Mouse (Mus musculus): ENCODE measurements around the gene Qsox1. TPM values are rescaled to one million over a fixed set of nuclear protein-coding genes. Genes with fewer than 3 reads are reported as not detected.

Qsox1 gene
- polyA plus RNA-seq, 1 experiment from 2014 or later = 24.4 TPM

DNA sequence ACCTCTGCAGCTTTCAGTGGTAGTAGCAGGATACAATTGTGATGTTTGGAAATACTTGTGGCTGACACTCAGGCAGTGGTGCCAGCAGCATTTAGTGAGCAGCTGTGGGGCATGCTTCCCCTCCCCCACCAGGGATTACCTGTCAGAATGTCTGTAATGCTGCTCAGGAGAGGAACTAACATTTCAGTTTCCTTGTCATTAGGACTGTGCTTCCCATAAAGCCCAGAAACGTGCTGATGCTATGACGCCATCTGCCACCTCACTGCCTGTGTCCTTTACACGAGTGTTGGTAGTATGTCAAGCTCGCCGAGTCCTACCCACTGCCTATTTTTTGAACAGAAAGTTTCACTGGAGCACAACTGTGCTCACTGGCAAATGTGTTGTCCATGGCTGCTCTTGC is 8.0 kb upstream of the Qsox1 start:
- H3K9me3 ChIP-seq = no peaks in the 10 kb centered on the region
- H3K36me3 ChIP-seq = no peaks in the 10 kb centered on the region
- H3K27ac ChIP-seq = no peak overlapping the region
- H3K4me1 ChIP-seq (replicated peaks) = no peaks in the 10 kb centered on the region
- no peak for DNase-seq (ENCODE audit: low spot score)
- 88% methylated on average over 5 of the region's 5 CpGs for WGBS
- no peaks in the 10 kb centered on the region for H3K27me3 ChIP-seq (ENCODE audit: insufficient read depth, poor library complexity, severe bottlenecking)
- H3K4me3 ChIP-seq = no peak overlapping the region

DNA sequence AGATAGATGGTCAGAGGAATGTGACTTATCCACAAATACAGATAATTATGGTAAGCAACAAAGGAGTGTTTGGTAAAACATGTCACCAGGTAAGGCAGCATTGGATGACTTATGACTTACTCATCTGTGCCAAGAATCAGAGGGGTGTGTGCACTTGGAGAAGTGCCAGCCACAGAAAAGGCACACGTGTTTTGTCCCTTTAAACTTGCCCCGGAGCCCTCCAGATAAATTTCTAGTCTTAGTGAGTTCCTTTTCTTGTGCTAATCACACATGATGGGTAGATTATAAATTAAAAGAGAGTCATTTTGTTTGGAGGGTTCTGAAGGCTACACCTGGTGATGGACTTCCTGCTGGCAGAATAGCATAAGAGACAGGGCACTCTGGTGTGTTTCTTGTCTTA is 3.5 kb upstream of the Qsox1 start:
- 76% methylated on average over 2 of the region's 2 CpGs for WGBS
- no peak for DNase-seq (ENCODE audit: low spot score)
- Histone ChIP-seq H3K27ac (no peak overlapping the region), H3K4me1 (replicated peaks) (peaks cover 21% of the 10 kb centered on the region), H3K27me3 (ENCODE audit: insufficient read depth, poor library complexity, severe bottlenecking) (peaks cover 20% of the 10 kb centered on the region), H3K9me3 (no peaks in the 10 kb centered on the region), H3K4me3 (no peak overlapping the region), H3K36me3 (no peaks in the 10 kb centered on the region)

DNA sequence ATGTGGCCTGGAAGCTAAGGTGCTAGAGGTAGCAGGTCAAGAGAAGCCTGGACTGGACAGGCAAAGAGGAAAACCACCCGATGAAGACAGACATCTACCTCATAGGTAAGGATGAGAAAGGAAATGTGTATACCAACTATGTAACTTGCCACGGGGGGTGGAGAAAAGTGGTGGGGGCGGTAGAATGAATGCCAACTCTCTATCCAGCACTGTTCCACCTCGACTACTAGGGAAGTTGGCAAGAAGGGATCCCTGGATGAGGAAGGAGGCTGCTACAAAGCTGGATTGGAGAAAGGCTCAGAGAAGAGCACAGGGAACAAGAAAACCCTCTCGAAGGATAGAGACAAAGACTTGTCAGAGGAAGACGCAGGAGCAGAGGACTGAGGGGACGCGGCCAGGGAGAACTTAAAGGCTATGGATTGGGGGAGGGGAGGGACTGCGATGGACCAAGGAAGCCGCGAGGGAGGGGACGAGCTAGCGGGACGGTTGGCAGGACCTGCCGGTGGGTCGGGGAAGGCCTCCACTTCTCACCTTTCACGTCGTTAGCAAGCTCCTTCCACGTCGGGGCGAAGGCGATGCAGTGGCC is 601 bp downstream of the Qsox1 start:
- H3K27ac ChIP-seq = peak overlapping the region; percentile 88

DNA sequence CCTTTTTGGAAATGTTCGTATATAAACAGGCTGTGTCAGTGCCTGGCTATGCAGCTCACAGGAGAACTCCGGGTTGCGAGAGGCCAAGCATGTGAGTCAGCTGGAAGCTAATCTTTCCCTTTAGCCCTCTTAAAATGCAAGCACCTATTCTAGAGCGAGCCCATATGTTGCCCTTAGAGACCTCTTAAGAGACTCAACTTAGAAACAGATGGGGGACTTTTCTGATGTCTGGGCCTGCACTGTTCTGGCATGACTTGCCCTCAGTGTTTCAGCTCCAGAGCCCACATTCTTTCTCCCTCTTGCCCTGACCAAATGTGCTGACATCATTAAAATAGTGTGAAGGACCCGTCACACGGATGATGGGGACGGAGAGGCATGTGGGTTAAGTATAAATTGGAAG is 2.1 kb downstream of the Qsox1 start:
- Histone ChIP-seq H3K4me3 (0 out of 2 replicates have a peak overlapping the region, but pooled peaks have one; percentile 11), H3K27ac (no peak overlapping the region), H3K9me3 (no peaks in the 10 kb centered on the region), H3K36me3 (no peaks in the 10 kb centered on the region), H3K27me3 (ENCODE audit: insufficient read depth, poor library complexity, severe bottlenecking) (peaks cover 26% of the 10 kb centered on the region), H3K4me1 (replicated peaks) (peaks cover 40% of the 10 kb centered on the region)
- 65% methylated on average over 7 of the region's 7 CpGs for WGBS
- no peak for DNase-seq (ENCODE audit: low spot score)

More for the DNA sequence above, 601 bp downstream of the Qsox1 start:
- WGBS = 5% methylated on average over 22 of the region's 22 CpGs
- H3K27me3 ChIP-seq (ENCODE audit: insufficient read depth, poor library complexity, severe bottlenecking) = peaks cover 26% of the 10 kb centered on the region
- H3K36me3 ChIP-seq = no peaks in the 10 kb centered on the region
- H3K4me1 ChIP-seq (replicated peaks) = peaks cover 40% of the 10 kb centered on the region
- peak overlapping the region; percentile 74 for H3K4me3 ChIP-seq
- DNase-seq (ENCODE audit: low spot score) = no peak
- no peaks in the 10 kb centered on the region for H3K9me3 ChIP-seq

DNA sequence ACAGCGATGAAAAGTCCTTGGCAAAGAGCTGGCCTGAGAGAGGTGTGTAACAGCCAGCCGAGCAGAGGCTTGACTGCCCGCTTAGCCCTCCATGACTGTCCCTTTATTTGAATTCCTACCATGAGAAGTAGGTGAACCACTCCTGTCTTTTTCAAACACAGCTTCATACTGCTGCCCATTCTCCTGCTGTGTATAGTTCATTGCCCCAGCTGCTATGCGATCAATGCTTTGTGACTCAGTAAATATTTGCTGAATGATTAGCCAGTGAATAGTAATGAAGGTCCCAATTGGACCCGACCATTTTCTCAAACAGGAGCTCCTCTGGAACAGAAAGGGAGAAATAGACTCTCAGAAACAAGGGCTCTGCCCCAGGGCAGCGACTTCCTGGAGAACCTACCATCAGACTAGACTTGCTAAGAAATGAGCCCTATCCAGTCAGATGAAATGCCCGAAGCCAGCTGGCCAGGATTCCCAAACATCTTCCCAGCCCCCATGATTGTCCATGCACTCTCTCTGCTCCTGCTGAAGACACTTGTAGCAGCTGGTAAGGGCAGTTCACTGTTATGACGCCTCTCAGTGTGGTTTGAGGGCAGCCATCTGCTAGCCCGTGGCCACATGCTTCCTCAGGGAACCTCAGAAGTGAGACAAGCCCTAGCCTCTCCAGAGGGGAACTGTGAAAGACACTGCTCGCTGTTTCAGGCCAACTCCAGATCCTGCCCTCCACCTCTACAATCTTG is 2.8 kb downstream of the Qsox1 start:
- H3K27ac ChIP-seq = no peak overlapping the region
- H3K4me1 ChIP-seq (replicated peaks) = peaks cover 40% of the 10 kb centered on the region

DNA sequence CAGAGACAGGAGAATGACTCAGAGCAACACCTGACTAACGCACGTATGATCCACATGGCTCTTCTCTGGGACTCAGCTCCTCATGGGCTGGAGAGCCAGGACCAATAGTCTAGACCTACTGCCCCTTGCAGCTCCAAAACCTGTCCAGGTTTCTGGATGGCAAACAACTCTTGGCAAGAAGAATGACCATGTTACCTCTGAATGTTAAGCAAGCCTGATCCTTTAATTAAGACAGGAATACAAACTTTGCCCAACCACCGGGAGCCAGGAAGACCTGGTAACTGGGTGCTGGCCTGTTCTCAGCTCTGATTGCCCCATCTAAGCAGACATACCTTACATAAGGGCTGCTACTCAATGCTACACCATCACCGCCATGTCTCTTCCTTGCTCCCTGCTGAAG is 4.4 kb downstream of the Qsox1 start:
- 98% methylated on average over 4 of the region's 4 CpGs for WGBS
- Histone ChIP-seq H3K9me3 (no peaks in the 10 kb centered on the region), H3K4me1 (replicated peaks) (peaks cover 37% of the 10 kb centered on the region), H3K4me3 (no peak overlapping the region), H3K27ac (no peak overlapping the region), H3K36me3 (peaks cover 7% of the 10 kb centered on the region), H3K27me3 (ENCODE audit: insufficient read depth, poor library complexity, severe bottlenecking) (peaks cover 15% of the 10 kb centered on the region)
- no peak for DNase-seq (ENCODE audit: low spot score)

More for the DNA sequence above, 2.8 kb downstream of the Qsox1 start:
- Histone ChIP-seq H3K36me3 (no peaks in the 10 kb centered on the region), H3K27me3 (ENCODE audit: insufficient read depth, poor library complexity, severe bottlenecking) (peaks cover 26% of the 10 kb centered on the region), H3K9me3 (no peaks in the 10 kb centered on the region), H3K4me3 (no peak overlapping the region)
- peak; percentile 24 for DNase-seq (ENCODE audit: low spot score)
- 77% methylated on average over 10 of the region's 10 CpGs for WGBS

DNA sequence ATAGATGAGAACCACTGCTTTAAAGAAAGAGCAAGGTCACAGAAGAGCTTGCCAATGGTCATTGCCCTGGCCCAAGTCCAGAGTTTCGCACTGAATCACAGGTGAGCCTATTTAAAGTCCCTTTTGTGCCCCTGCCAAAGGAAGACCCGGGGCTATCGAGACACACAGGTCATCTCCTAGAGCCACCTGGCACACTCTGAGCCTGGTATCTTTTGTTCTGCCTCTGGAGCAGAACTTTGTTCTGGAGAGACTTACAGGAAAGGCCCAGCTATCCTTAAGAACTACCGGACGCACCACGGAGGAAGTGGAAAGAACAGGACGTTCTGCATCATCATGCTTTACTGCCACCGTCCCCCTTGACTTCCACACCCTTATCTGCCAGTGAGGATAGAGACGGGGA is 7.1 kb downstream of the Qsox1 start:
- peaks cover under 1% of the 10 kb centered on the region; the same call in 1 of the 2 replicates for H3K27me3 ChIP-seq (ENCODE audit: insufficient read depth, poor library complexity, severe bottlenecking)
- peaks cover 23% of the 10 kb centered on the region for H3K36me3 ChIP-seq
- H3K9me3 ChIP-seq = no peaks in the 10 kb centered on the region
- H3K27ac ChIP-seq = no peak overlapping the region
- WGBS = 93% methylated on average over 9 of the region's 9 CpGs
- H3K4me1 ChIP-seq (replicated peaks) = peaks cover 13% of the 10 kb centered on the region
- H3K4me3 ChIP-seq = no peak overlapping the region
- DNase-seq (ENCODE audit: low spot score) = no peak

DNA sequence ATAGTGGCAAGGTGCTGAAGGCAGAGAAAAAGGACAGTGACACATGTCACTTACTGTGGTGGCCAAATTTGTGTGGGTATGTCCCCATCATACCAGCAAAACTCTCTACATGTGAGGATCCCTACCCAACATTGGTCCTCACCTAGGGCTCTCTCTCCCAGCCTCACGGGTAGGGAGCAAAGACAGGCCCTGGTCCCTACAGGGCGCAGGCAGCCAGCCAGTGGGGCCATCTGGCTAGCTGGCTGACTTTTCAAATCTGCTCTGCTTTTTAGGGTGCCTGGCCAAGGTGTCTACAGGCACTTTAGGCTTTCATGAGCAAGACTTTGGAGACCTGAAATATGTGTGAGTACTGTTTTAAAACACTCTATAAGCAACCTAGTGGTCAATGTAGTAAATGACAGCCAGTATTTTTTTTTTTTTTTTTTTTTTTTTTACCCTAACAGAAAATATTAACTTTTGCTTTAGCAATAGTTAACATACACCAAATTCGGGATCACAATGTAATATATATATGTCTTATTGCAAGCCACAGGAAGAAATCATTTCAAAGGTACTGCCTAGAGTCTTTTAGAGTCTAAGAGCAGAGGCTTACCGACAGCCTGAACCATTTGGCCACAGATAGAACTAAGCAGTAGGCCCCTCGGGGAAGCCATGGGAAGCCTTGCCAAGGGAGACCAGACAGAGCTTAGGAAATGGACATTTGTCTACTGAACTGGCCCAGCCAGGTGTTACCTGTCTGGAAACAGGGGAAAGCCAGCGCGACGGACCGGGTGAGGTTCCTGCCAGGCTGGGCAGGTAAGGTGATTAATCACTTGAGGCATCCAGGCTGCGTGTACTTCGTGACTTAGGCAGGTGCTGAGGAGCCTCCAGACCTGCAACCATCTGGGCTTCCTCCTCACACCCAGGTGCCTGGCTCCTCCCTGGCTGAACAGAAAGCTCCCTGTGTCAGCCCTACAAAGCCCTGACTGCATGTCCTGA is 11.4 kb downstream of the Qsox1 start:
- WGBS = 88% methylated on average over 11 of the region's 11 CpGs
- Histone ChIP-seq H3K27ac (no peak overlapping the region), H3K4me3 (no peak overlapping the region), H3K27me3 (ENCODE audit: insufficient read depth, poor library complexity, severe bottlenecking) (no peaks in the 10 kb centered on the region), H3K36me3 (peaks cover 39% of the 10 kb centered on the region), H3K9me3 (no peaks in the 10 kb centered on the region), H3K4me1 (replicated peaks) (no peaks in the 10 kb centered on the region)
- no peak for DNase-seq (ENCODE audit: low spot score)

DNA sequence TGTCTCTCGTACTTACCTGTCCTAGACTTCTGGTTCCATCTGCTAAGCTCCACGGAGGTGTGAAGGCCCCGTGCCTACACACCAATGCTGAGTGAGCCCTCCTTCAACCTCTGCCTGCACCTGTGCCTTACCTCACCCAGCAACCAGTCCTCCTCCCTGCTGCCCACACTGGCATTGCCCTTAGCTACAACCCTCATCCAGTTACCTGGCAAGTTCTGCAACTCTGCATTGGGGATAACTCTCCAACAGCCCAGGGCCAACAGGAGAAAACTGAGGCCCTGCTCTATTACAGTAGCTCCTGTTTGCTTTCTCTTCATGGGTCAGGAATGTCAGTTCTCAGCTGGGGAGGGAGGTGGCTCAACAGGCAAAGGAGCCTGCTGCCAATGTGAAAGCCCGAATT is 14.7 kb downstream of the Qsox1 start:
- peaks cover 56% of the 10 kb centered on the region for H3K36me3 ChIP-seq
- no peak overlapping the region for H3K27ac ChIP-seq
- 91% methylated on average over 4 of the region's 4 CpGs for WGBS
- H3K4me1 ChIP-seq (replicated peaks) = no peaks in the 10 kb centered on the region
- no peaks in the 10 kb centered on the region for H3K27me3 ChIP-seq (ENCODE audit: insufficient read depth, poor library complexity, severe bottlenecking)
- H3K9me3 ChIP-seq = no peaks in the 10 kb centered on the region
- DNase-seq (ENCODE audit: low spot score) = no peak
- H3K4me3 ChIP-seq = no peak overlapping the region

DNA sequence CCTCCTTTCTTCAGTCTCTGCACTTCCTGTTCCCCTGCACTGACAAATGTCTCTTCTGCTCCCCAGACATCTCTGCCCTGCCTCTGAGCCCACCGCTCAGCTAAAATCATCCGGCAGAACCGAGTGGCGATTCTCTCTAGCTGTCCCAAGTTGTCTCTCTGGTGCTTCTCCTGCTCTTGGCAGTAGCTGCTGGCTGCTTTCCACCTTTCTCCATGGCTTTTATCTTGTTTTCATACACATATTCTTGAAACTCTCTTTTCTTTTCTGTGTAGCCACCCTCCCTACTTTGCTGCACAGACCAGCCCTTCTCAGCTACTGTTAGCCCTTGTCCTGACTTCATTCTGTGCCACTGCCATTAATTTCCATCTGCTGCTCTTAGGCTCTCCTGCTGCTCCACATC is 15.3 kb downstream of the Qsox1 start:
- H3K27me3 ChIP-seq (ENCODE audit: insufficient read depth, poor library complexity, severe bottlenecking) = no peaks in the 10 kb centered on the region
- H3K36me3 ChIP-seq = peaks cover 53% of the 10 kb centered on the region
- H3K9me3 ChIP-seq = no peaks in the 10 kb centered on the region
- H3K27ac ChIP-seq = no peak overlapping the region
- 87% methylated on average over 4 of the region's 4 CpGs for WGBS
- H3K4me3 ChIP-seq = no peak overlapping the region
- no peak for DNase-seq (ENCODE audit: low spot score)
- no peaks in the 10 kb centered on the region for H3K4me1 ChIP-seq (replicated peaks)

DNA sequence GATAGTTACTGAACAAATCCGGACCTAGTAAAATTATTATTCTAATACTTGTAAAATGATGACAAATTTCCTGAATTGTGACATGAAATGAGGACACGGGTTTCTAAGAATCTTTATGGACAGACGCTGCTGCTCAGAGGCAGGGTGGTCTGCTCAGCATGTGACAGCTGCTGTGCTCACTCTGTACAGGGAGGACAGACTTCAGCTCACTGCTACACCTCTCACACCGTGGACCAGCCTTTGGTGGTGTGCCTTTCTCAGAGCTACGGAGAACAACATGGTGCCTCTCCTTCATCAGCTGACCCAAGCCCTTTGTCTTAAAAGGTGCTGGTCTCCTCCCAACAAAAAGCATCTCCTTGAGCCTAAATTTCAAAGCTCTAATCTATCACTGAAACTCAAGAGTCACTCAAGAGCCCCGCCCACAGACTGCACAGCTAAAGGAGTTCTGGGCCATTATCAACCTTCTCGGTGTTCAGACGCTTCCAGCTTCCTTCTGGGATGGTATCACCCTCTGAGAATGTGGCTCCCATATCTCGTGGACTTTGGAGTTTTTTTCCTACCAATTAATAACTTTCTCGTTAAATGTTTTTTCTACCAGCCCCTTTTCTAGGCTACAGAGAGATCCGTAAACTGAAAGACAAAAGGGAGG is 15.8 kb downstream of the Qsox1 start:
- Histone ChIP-seq H3K27me3 (ENCODE audit: insufficient read depth, poor library complexity, severe bottlenecking) (no peaks in the 10 kb centered on the region), H3K36me3 (peaks cover 50% of the 10 kb centered on the region), H3K4me1 (replicated peaks) (no peaks in the 10 kb centered on the region), H3K27ac (no peak overlapping the region; the same call in 1 of the 2 replicates), H3K9me3 (no peaks in the 10 kb centered on the region), H3K4me3 (no peak overlapping the region)
- WGBS = 79% methylated on average over 11 of the region's 11 CpGs
- DNase-seq (ENCODE audit: low spot score) = no peak

DNA sequence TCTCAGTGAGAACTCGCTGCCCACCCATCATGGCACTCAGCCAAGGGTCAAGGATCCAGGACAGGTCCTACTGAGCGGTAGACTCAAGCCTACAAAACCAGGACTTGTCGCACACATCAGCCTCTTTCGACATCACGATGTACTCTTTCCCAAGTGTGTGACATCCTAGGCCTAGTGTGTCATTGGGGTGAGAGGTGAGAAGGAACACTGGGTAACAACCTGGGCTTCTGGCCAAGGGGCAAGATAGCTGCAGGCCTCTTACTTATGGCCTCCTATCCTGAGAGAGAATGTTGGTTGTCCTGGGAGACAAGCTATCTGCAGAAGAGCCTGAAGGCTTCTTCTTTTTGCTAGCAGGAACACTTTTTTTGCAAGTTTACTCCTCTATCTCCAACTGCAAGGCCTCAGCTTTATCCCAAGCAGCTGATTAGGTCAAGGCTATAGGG is 16.9 kb downstream of the Qsox1 start:
- no peak overlapping the region for H3K4me3 ChIP-seq
- H3K27me3 ChIP-seq (ENCODE audit: insufficient read depth, poor library complexity, severe bottlenecking) = no peaks in the 10 kb centered on the region
- H3K4me1 ChIP-seq (replicated peaks) = peaks cover 5% of the 10 kb centered on the region
- H3K36me3 ChIP-seq = peaks cover 45% of the 10 kb centered on the region
- 94% methylated on average over 5 of the region's 5 CpGs for WGBS
- no peaks in the 10 kb centered on the region for H3K9me3 ChIP-seq
- no peak overlapping the region for H3K27ac ChIP-seq
- DNase-seq (ENCODE audit: low spot score) = no peak

Data from hindbrain, embryonic 10.5 days (tissue).